Mouse (Mus musculus): ENCODE measurements around the gene Gm8439.
"Not testable (repeated sequence)": the region's sequence is repeated elsewhere in the genome, so short reads cannot be mapped to it uniquely, and the experiment has no call there.

Gene Gm8439

GRCm38 (mm10) chr4:120588445-120588844 is at the start of gene Gm8439:
TSS of gene Gm8439 (plus strand) at chr4:120588745.
- no peak for DNase-seq (ENCODE audit: low read depth, low spot score)

- no peak for DNase-seq (ENCODE audit: low read depth, low spot score)
These were observed 43.6 kb upstream of the Gm8439 start for GRCm38 (mm10) chr4:120544896-120545295.

- no peak for DNase-seq (ENCODE audit: low read depth, low spot score)
These were observed 32.0 kb upstream of the Gm8439 start for GRCm38 (mm10) chr4:120556592-120556991.

- DNase-seq (ENCODE audit: low read depth, low spot score) = peak; percentile 35
These were observed 22.8 kb upstream of the Gm8439 start for GRCm38 (mm10) chr4:120565726-120566125.

- no peak for DNase-seq (ENCODE audit: low read depth, low spot score)
These were observed 20.5 kb upstream of the Gm8439 start for GRCm38 (mm10) chr4:120568005-120568404.

GRCm38 (mm10) chr4:120569025-120569424 is 19.5 kb upstream of the Gm8439 start:
- DNase-seq (ENCODE audit: low read depth, low spot score) = no peak

GRCm38 (mm10) chr4:120569486-120570437 is 18.8 kb upstream of the Gm8439 start, which contains the start of gene Ctps:
TSS of gene Ctps (minus strand) at chr4:120570276.
- peak; percentile 97 for DNase-seq (ENCODE audit: low read depth, low spot score)

GRCm38 (mm10) chr4:120570438-120571069 is 18.0 kb upstream of the Gm8439 start:
- no peak for DNase-seq (ENCODE audit: low read depth, low spot score)

GRCm38 (mm10) chr4:120571070-120571464 is 17.5 kb upstream of the Gm8439 start:
- DNase-seq (ENCODE audit: low read depth, low spot score) = no peak

- no peak for DNase-seq (ENCODE audit: low read depth, low spot score)
These were observed 16.9 kb upstream of the Gm8439 start for GRCm38 (mm10) chr4:120571691-120572090.

- no peak for DNase-seq (ENCODE audit: low read depth, low spot score)
These were observed 7.7 kb upstream of the Gm8439 start for GRCm38 (mm10) chr4:120580894-120581293.

- no peak for DNase-seq (ENCODE audit: low read depth, low spot score)
These were observed 6.8 kb upstream of the Gm8439 start for GRCm38 (mm10) chr4:120581711-120582110.

GRCm38 (mm10) chr4:120586986-120587385 is 1.6 kb upstream of the Gm8439 start:
- DNase-seq (ENCODE audit: low read depth, low spot score) = no peak

GRCm38 (mm10) chr4:120589070-120589469 is 525 bp downstream of the Gm8439 start:
- DNase-seq (ENCODE audit: low read depth, low spot score) = no peak

- DNase-seq (ENCODE audit: low read depth, low spot score) = peak; percentile 95
These were observed 1.4 kb downstream of the Gm8439 start for GRCm38 (mm10) chr4:120589815-120590422.

- peak; percentile 51 for DNase-seq (ENCODE audit: low read depth, low spot score)
These were observed 2.4 kb downstream of the Gm8439 start for GRCm38 (mm10) chr4:120590973-120591372.

GRCm38 (mm10) chr4:120596210-120596609 is 7.7 kb downstream of the Gm8439 start:
- not testable (repeated sequence) for DNase-seq (ENCODE audit: low read depth, low spot score)

- no peak for DNase-seq (ENCODE audit: low read depth, low spot score)
These were observed 10.4 kb downstream of the Gm8439 start for GRCm38 (mm10) chr4:120598922-120599321.

GRCm38 (mm10) chr4:120601774-120602173 is 13.2 kb downstream of the Gm8439 start:
- DNase-seq (ENCODE audit: low read depth, low spot score) = no peak

GRCm38 (mm10) chr4:120602669-120603068 is 14.1 kb downstream of the Gm8439 start:
- peak; percentile 51 for DNase-seq (ENCODE audit: low read depth, low spot score)

- DNase-seq (ENCODE audit: low read depth, low spot score) = no peak
These were observed 18.4 kb downstream of the Gm8439 start for GRCm38 (mm10) chr4:120606941-120607340.

- DNase-seq (ENCODE audit: low read depth, low spot score) = no peak
These were observed 22.5 kb downstream of the Gm8439 start for GRCm38 (mm10) chr4:120611005-120611404.

All from brain, adult 2 months (tissue).